Mouse (Mus musculus) spleen, adult 2 months (tissue): ENCODE results near the gene Efna5.

ENCODE experiments used
- CTCF ChIP-seq: fragments of 200-500 bp; IDR thresholded peaks from 2 replicates; pipeline ENCODE4 v1.5.1; 2011; ENCODE audit warnings: mild to moderate bottlenecking, inconsistent platforms; ENCODE audit not compliant: insufficient read depth, insufficient read length, insufficient replicate concordance; ENCODE audit errors: extremely low read depth
- POLR2A ChIP-seq: fragments of 200-500 bp; IDR thresholded peaks from 2 replicates; pipeline ENCODE4 v1.6.1; 2011; ENCODE audit warnings: low read depth, low read length, inconsistent platforms

DNA sequence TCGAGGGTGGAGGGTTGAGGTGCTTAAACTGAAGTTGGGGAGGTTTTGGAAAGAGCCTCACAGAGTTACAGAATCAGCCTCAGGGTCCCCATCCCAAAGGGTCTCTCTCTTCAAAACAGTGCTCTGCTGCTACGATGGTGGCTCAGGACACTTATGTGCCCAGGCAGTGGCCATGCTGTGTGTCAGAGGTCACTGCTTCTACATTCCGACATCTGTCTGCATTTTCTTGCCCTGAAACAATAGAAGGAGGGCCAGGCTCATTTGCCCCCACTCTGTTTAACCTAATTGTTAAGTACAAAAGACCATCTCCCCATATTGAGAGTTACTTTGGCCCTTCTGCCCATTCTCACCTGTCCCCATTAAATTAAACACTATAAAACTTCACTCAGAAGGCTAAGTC lies 9.2 kb downstream of the Efna5 start:
- no peak for TF ChIP-seq POLR2A
- TF ChIP-seq CTCF, result no peak
